Mouse (Mus musculus): Measurements from ENCODE around the gene Zfp69. TPM values are rescaled to one million over a fixed set of nuclear protein-coding genes. Genes with fewer than 3 reads are reported as not detected.
A peak's percentile ranks its signal among the peaks of the same experiment; 100 is the strongest.

Gene Zfp69
- total and polyA plus RNA-seq, 3 experiments, result 0.46 to 2.2 (median 0.89) TPM

GRCm38 (mm10) chr4:120952163-120952562 lies 664 bp upstream of the Zfp69 start:
- TF ChIP-seq MYC (IDR thresholded peaks at IDR 0.05; ENCODE audit: low read depth, low read length) (no peak), USF2 (conservative IDR thresholded peaks at IDR 0.05; ENCODE audit: low read depth, low read length) (no peak), POLR2AphosphoS2 (IDR thresholded peaks at IDR 0.05; ENCODE audit: low read depth, low read length) (no peak), E2F4 (IDR thresholded peaks at IDR 0.05; ENCODE audit: insufficient replicate concordance, low read depth, low read length) (no peak), MAFK (IDR thresholded peaks at IDR 0.05; ENCODE audit: insufficient replicate concordance, low read length) (no peak), IRF4 (IDR thresholded peaks at IDR 0.05; ENCODE audit: low read depth, low read length) (no peak), EP300 (IDR thresholded peaks at IDR 0.05; ENCODE audit: low read length) (0 out of 2 replicates have a peak, but pooled peaks have one; percentile 18), MEF2A (IDR thresholded peaks at IDR 0.05; ENCODE audit: borderline replicate concordance, low read depth, low read length) (no peak), MAZ (IDR thresholded peaks at IDR 0.05; ENCODE audit: low read depth, low read length) (no peak), SMC3 (IDR thresholded peaks at IDR 0.05; ENCODE audit: low read depth, low read length) (no peak), RCOR1 (conservative IDR thresholded peaks at IDR 0.05; ENCODE audit: low read depth, low read length) (no peak), TCF12 (IDR thresholded peaks at IDR 0.05; ENCODE audit: low read depth, low read length) (no peak), BHLHE40 (IDR thresholded peaks at IDR 0.05; ENCODE audit: low read depth, low read length) (no peak), CHD1 (IDR thresholded peaks at IDR 0.05; ENCODE audit: low read depth, low read length) (peak; percentile 27; the same call in 1 of the 2 replicates)
- in situ Hi-C loops (cut with MboI; ENCODE audit: low pct_ligation_motif_present, low pct_unique_long_range_greater_than_20kb, low sequenced_read_pairs) (no loop called here), dilution Hi-C loops (cut with MboI; ENCODE audit: extremely low pct_ligation_motif_present, extremely low pct_unique_long_range_greater_than_20kb, low sequenced_read_pairs) (no loop called here)
- no peak for DNase-seq (ENCODE audit: extremely low read depth)
- Histone ChIP-seq H3K4me1 (ENCODE audit: control insufficient read depth in 1 of 2, insufficient read depth in 2 of 2) (peaks cover 6 to 44% of the 10 kb centered on the region in 2 experiments; a peak in 3 of 4 replicates), H3K36me3 (replicated peaks in 1 of 2; ENCODE audit: control insufficient read depth in 1 of 2, insufficient read depth in 1 of 2, low read length in 1 of 2) (peaks cover 0 to 6% of the 10 kb centered on the region in 2 experiments), H3K4me3 (replicated peaks in 1 of 3; ENCODE audit: low read depth in 2 of 3, low read length in 2 of 3, poor library complexity in 1 of 3) (peak overlapping the region; percentile 75 to 81 (median 77)), H3K27ac (ENCODE audit: insufficient read depth, low read depth) (no peak overlapping the region), H3K79me2 (replicated peaks; ENCODE audit: control insufficient read depth, extremely low read depth, insufficient read depth, poor library complexity, severe bottlenecking) (no peaks in the 10 kb centered on the region), H3K27me3 (replicated peaks) (no peaks in the 10 kb centered on the region), H3K9ac (ENCODE audit: insufficient read depth, low read depth) (peak overlapping the region; percentile 87), H3K4me2 (ENCODE audit: insufficient read depth, low read depth, poor library complexity, severe bottlenecking) (peak overlapping the region; percentile 64), H3K9me3 (replicated peaks; ENCODE audit: low read length) (no peaks in the 10 kb centered on the region)

GRCm38 (mm10) chr4:120950763-120951427 lies 604 bp downstream of the Zfp69 start:
- dilution Hi-C loops (cut with MboI; ENCODE audit: extremely low pct_ligation_motif_present, extremely low pct_unique_long_range_greater_than_20kb, low sequenced_read_pairs), result no loop called here

More at GRCm38 (mm10) chr4:120950763-120951427, 604 bp downstream of the Zfp69 start:
- H3K9ac ChIP-seq (ENCODE audit: insufficient read depth, low read depth), result peak overlapping the region; percentile 46
- H3K27me3 ChIP-seq (replicated peaks), result no peaks in the 10 kb centered on the region
- H3K4me2 ChIP-seq (ENCODE audit: insufficient read depth, low read depth, poor library complexity, severe bottlenecking), result peak overlapping the region; percentile 83
- in situ Hi-C loops (cut with MboI; ENCODE audit: low pct_ligation_motif_present, low pct_unique_long_range_greater_than_20kb, low sequenced_read_pairs), result no loop called here
- H3K27ac ChIP-seq (ENCODE audit: insufficient read depth, low read depth), result no peak overlapping the region
- H3K36me3 ChIP-seq (replicated peaks in 1 of 2; ENCODE audit: control insufficient read depth in 1 of 2, insufficient read depth in 1 of 2, low read length in 1 of 2), result peaks cover 0 to 16% of the 10 kb centered on the region in 2 experiments
- no peaks in the 10 kb centered on the region for H3K9me3 ChIP-seq (replicated peaks; ENCODE audit: low read length)
- no peak for TF ChIP-seq EP300 (IDR thresholded peaks at IDR 0.05; ENCODE audit: low read length)
- no peak for TF ChIP-seq SIN3A (IDR thresholded peaks at IDR 0.05; ENCODE audit: low read length)
- TF ChIP-seq POLR2AphosphoS2 (IDR thresholded peaks at IDR 0.05; ENCODE audit: low read depth, low read length), result no peak
- TF ChIP-seq BHLHE40 (IDR thresholded peaks at IDR 0.05; ENCODE audit: low read depth, low read length), result no peak
- TF ChIP-seq PAX5 (IDR thresholded peaks at IDR 0.05; ENCODE audit: low read length), result no peak
- no peak for TF ChIP-seq JUN (IDR thresholded peaks at IDR 0.05; ENCODE audit: insufficient read depth, low read depth, low read length)
- TF ChIP-seq USF1 (IDR thresholded peaks at IDR 0.05; ENCODE audit: low read depth, low read length), result no peak
- no peak for TF ChIP-seq TBP (conservative IDR thresholded peaks at IDR 0.05; ENCODE audit: low read depth, low read length)
- no peak for TF ChIP-seq ZC3H11A (IDR thresholded peaks at IDR 0.05; ENCODE audit: low read depth, low read length)
- TF ChIP-seq ZNF384 (IDR thresholded peaks at IDR 0.05; ENCODE audit: low read depth, low read length), result no peak
- no peak for TF ChIP-seq MAFK (IDR thresholded peaks at IDR 0.05; ENCODE audit: insufficient replicate concordance, low read length)
- no peak; the same call in 1 of the 2 replicates for TF ChIP-seq UBTF (IDR thresholded peaks at IDR 0.05; ENCODE audit: low read depth, low read length)
- TF ChIP-seq HCFC1 (IDR thresholded peaks at IDR 0.05; ENCODE audit: low read depth, low read length), result no peak
- TF ChIP-seq RAD21 (IDR thresholded peaks at IDR 0.05; ENCODE audit: low read depth, low read length), result no peak
- H3K4me3 ChIP-seq (replicated peaks in 1 of 3; ENCODE audit: low read depth in 2 of 3, low read length in 2 of 3, poor library complexity in 1 of 3), result peak overlapping the region; percentile 75 to 77 (median 75)
- no peaks in the 10 kb centered on the region for H3K79me2 ChIP-seq (replicated peaks; ENCODE audit: control insufficient read depth, extremely low read depth, insufficient read depth, poor library complexity, severe bottlenecking)
- no peak for DNase-seq (ENCODE audit: extremely low read depth)
- peaks cover 6 to 44% of the 10 kb centered on the region in 2 experiments; a peak in 3 of 4 replicates for H3K4me1 ChIP-seq (ENCODE audit: control insufficient read depth in 1 of 2, insufficient read depth in 2 of 2)

Data from CH12.LX (cell line).